Mouse (Mus musculus): ENCODE measurements at regions not wholly inside any gene's neighbourhood (a gene's known extent, or its start where the extent isn't known, plus 50 kb on each side); places are given as distances from the start of the nearest gene placed in this dataset.

DNA sequence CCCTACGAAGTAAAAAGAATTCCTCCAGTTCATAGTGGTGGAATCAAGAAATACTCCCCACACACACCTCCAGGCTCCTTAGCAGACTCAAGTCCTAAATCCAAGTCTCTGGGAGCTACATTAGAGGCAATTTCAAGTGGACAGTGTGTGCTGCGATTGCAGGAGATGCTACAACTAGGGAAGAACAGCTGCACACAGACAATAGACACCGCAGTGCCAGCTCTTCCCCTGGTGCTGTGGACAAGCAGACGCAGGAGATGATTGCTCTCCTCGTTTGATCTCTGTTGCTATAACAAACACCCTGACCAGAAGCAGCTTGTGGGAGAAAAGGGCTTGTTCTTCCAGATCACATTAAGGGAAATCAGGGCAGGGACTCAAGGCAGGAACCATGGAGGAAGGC, 517.1 kb upstream of the Adam5 start:
- no peak for DNase-seq (ENCODE audit: inconsistent age in 2 of 2, low spot score in 1 of 2)

DNA sequence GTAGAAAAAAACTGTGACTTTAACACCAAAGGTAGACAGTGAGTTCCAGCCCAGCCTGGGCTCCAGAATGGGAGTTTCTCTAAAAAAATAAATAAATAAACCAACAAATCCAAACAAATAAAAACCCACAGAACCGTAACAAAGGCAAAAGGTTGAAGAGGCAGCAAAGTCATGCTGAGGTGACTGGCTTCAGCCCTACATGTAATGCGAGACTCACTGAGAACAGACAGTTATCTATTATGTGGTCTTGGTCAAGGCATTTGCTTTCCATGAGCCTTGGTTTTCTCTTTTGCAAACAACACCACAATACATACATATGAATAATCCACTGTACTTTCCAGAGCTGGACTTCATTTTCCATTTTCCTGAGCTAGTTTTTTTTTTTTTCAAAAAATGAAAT, 516.6 kb upstream of the Adam5 start:
- no peak for DNase-seq (ENCODE audit: inconsistent age in 2 of 2, low spot score in 1 of 2)

DNA sequence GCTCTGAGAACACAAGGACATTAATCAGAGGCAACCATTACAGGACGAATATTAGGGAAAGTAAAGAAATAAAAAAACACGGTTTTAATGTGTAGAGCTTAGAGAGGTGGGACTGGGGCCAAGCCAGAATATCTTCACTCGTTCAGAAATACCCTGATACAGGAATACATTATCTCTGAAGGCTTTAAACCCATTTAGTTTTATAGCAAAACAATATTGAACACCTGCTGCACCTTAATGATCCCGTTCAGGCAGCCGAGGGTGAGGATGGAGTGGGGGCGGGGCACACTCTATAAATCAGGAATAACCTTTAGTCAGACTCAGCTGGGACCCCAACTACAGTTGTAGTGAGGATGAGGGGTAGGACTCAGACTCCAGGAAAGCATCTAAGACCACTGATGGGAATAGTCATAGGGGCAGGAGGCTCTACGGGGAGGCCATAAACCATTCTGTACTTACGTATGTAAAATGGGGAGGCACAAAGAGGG, 508.0 kb upstream of the Adam5 start:
- DNase-seq (ENCODE audit: inconsistent age in 2 of 2, low spot score in 1 of 2): no peak

DNA sequence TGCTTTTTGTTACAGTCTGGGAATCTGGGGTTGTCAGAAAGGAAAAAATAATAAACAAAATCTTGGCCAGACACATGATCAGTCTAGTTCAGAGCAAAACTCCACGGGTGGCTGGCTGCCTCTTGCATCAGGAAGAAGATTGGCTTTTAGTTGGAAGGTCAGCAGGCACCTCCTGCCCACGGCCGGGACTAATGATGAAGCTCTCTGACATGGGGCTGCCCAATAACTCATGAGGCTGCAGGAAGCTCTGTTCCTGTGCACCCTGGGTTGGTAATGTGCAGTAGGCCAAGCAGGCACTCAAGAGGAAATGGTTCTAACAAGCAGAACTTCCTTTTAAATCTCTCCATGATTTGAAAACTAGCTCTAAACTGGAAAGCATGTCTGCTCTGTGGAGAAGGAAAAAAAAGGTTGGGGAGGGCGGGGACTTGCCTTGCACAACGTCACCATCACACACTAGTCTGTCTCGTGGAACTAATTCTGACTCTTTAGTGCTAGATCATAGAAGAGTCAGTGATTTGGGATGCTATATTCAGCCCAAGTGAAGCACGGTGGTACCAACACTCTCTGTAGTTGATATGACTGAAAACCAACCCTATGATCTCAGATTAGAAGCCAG, 507.1 kb upstream of the Adam5 start:
- peak in 1 of 2 experiments; percentile 55 for DNase-seq (ENCODE audit: inconsistent age in 2 of 2, low spot score in 1 of 2)

DNA sequence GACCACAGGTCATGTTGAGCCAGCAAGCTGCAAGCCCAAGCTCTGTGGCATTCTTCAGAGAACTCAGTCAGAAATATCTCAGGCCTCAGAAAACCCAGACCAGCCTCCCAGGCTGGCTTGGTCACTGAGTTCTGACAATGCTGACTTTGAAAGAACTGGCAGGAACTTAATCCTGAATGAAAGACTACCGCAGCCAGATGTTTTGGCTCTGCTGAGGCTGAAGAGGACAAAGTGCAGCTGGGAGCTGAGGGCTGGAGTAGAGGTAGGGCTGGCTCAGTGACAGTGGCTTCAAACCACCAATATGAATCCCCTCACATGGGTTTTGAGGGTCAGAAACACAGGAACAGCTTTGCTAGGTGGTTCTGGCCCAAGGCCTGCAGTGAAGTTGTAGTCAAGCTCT, 505.6 kb upstream of the Adam5 start:
- no peak for DNase-seq (ENCODE audit: inconsistent age in 2 of 2, low spot score in 1 of 2)

DNA sequence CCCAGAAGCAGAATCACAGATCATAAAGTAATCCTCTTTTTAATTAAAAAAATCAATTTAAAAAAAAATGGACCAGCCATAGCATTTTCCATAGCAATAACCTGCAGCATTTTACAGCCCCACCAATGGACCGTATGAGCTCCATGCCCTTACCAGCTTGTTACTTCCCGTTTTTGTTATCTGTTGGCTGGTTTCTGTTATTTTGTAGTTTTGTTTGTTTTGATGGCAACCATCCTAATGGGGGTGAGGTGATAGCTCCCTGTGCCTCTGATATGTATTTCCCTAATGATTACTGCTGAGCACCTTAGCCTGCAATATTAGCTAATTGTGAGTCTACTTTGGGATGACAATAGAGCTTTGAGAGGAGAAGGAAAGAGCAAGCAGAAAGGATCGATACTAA, 504.1 kb upstream of the Adam5 start:
- no peak for DNase-seq (ENCODE audit: inconsistent age in 2 of 2, low spot score in 1 of 2)

DNA sequence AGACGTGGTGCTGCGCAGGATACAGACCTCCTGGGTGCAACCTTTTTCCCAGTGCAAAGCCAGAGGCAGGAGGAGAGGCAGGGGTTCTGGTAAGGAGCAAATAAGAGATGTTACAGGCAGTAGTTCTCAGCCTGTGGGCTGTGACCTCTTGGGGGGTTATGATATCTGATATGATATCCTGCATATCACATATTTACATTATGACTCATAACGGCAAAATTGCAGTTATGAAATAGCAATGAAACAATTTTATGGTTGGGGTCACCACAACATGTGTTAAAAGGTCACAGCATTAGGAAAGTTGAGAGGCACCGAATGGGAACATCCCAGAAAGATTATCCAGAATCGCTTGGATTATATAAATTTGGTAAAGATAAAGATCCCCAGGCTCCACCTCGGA, 502.8 kb upstream of the Adam5 start:
- DNase-seq (ENCODE audit: inconsistent age in 2 of 2, low spot score in 1 of 2): no peak

DNA sequence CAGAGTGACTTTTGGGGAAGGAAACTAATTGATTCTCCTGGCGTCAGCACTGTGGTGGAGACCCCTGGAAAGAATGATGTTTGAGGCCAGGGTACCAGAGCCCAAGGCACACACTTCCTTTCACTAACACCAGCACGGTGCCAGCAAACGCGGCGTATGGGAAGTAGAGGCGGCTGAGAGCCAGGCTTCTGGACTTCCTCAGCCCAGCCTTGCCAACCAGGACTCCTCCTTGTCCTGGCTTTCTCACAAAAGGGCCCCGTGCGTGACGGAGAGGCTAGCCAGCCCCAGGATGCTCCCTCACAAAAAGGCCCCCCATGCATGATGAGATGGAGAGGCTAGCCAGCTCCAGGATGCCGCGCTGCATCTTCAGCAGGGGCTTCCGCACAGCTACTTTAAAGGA, 502.1 kb upstream of the Adam5 start:
- DNase-seq (ENCODE audit: inconsistent age in 2 of 2, low spot score in 1 of 2): no peak

DNA sequence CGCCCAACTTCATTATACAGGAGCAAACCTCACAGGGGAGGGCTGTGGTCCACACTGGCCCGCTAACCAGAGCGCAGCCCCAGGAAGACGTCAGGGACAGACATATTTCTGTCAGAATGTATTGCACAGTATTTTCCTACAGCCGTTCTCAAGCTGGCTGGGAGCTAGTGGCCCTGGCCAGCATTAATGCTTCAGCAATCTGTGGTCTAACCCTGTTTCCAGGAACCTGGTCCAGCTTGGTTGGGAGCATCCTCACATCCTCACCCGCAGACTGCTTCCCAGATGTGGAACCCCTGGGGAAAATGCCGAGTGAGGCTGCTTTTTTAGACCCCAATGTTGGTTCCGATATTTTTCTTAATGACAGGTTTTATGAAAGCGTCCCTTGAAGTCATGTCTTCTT, 500.6 kb upstream of the Adam5 start:
- DNase-seq (ENCODE audit: inconsistent age in 2 of 2, low spot score in 1 of 2): no peak

DNA sequence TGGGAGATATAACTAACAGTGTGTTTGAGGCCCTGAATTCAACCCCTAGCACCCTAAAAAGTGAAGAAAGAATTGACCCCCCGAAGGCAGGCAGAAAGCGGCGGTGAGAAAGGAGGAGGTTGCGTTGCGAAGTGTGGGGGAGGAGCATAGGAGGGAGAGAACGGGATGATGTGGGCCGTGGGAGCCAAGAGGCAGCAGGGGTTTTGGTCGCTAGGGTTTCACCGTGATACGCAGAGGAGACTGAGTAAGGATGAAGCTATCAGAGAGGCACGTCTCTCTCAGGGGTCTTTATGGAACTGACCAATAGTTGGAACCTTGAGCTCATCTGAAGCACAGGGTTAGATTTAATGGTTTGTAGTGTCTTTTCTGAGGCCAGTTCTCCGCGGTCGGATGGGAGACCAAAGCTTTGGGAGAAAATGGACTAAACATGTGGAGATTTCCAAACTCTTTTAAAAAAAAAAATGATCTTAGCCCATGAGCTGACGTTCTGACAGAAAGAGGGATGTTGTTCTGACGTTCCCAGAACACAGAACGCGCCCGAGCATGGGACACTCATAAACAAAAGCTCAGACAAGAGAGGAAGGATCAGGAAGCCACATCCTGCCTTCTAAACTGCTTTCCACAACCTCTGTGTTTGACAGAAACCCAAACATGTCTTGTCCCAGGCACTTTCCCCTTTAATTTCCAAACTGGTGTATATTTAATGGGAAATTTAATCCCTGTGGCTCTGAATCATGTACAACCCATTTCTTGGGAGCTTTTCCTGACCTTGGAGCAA, 499.7 kb upstream of the Adam5 start:
- DNase-seq (ENCODE audit: inconsistent age in 2 of 2, low spot score in 1 of 2): no peak

DNA sequence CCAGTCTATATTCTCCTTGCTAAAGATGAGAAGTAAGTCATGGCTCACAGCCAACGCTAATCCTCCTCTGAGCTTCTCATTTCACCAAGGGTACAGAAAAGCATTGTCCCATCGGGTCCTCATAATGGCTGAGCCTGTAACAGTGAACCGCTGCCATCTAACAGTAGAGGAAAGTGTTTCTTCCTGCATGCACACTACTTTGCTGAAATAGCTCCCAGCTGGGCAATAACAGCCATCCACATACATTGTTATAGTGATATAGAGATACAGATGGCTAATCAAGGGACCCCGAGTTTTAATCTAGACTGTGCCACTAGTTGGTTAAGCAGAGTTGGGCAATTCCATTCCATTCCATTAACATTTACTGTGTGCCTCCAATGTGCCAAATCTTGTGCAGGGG, 492.2 kb upstream of the Adam5 start:
- no peak for DNase-seq (ENCODE audit: inconsistent age in 2 of 2, low spot score in 1 of 2)

DNA sequence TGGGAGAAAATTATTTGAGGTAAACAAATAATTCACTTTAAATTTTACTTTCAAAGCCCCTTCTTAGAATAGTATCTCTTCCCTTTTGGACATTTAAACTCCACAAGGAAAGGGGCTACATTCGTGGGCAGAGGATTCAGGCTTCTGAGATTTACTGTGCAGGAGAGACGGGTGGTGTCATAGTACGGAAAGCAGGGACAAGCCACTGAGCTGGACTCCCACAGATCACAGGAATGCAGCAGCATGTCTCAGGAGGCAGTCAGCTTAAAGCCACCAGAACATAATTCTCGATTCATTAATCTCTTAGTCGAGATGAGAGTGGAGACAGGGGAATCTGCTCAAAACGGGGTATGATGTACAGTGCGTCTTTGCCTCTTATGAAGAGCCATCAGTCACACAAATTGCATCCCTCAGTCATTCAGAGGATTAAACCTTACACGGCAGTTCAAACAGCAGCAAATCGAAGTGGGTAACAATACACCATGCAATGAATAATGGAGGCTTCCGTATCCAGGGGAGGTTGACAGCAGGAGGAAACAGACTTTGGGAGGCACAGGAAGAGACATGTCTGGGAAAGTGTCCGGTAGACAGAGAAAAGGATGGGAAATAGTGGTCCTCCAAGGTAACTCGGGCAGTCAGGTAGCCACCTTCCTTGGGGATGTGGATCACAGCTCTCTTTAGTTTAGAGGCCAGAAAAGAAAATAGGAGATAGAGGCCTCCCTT, 487.8 kb upstream of the Adam5 start:
- DNase-seq (ENCODE audit: inconsistent age in 2 of 2, low spot score in 1 of 2): no peak

DNA sequence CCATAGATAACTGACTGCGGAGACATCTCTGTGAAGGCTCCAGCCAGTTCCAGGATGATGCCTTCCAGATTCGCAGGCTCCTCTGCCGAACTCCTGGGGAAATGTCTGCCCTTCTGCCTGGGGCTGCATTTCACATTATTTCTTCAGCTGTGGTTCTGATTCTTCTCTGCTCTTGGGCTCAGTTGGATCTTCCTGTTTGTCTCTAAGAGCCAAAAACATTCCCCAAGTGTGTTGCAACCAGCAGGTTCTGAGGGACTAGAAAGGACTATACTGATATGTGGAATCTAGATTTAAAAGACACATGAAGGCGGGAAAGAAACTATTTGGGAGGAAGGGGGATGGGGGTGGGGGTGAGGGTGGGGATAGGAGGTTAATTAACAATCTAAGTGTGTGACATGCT, 483.8 kb upstream of the Adam5 start:
- DNase-seq (ENCODE audit: inconsistent age in 2 of 2, low spot score in 1 of 2): no peak

DNA sequence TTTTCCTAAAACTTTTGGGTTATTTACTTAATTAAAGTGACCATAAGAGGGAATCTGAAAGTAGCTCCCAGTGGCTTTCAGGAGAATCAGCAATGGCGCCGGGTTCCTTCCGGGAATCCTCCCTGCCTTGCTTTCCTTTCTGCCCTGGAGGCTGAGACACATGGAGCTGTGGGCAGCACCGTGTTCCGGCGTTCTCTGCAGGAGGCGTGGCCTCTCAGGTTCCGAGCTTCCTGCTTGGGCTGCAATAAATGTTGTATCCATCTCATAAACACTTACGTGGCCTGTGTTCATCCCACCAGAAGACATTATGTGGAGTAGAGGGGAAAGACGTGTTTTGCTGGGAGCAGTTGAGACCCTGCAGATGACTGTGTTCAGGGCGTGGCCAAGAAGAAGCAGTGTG, 483.3 kb upstream of the Adam5 start:
- no peak for DNase-seq (ENCODE audit: inconsistent age in 2 of 2, low spot score in 1 of 2)

DNA sequence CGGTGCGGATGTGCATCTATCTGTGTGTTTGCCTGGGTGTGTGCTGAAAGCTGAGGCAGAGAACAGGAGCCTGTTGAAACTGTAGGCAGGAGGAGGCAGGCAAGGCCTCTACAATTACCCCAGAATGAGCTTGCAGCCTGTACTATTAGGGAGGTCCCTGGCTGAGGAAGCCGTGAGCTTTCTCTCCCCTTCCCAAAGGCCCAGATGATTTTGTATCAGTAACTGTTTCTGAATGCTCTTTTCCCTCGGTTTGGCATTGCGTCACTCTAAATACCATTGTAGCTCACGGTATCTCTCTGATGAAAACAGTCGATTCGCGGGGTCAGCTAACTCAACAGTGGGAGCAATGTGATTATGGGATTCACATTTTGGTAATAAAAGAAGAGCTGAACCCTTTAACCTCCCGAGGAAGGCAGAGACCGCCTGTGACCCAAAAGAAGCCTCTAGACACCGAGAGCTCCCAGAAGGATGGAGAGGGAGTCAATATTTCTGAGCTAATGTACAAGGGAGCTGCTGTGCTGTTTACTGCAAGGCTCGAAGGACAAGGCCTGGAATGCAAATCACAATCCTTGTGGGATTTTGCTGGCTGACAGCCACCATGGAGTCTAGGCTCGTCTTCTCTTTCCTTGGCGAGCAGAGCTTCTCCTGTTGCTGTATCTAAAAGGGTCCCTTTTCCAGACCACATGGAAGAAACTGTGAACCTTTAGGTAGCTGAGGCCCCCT, 482.8 kb upstream of the Adam5 start:
- DNase-seq (ENCODE audit: inconsistent age in 2 of 2, low spot score in 1 of 2): peak in 1 of 2 experiments; percentile 32

All from adrenal gland, adult (tissue).